Mouse (Mus musculus): ENCODE results near the gene Arvcf.

Arvcf gene

GRCm38 (mm10) chr16:18347931-18348600 is at the start of gene Arvcf, which contains the start of gene Tango2:
TSS of gene Arvcf (plus strand) at chr16:18348182.
TSS of gene Tango2 (minus strand) at chr16:18348103.
- in situ Hi-C loops (cut with MboI, MseI): loop anchor here (5.0 kb wide), 1 partner anchor 64 kb away; no protein-coding TSS in a partner anchor

- in situ Hi-C loops (cut with MboI, MseI): loop anchor here (5.0 kb wide), 1 partner anchor 79 kb away; no protein-coding TSS in a partner anchor
Measured at GRCm38 (mm10) chr16:18308159-18308558, 39.8 kb upstream of the Arvcf start.

GRCm38 (mm10) chr16:18318992-18319391 is 29.0 kb upstream of the Arvcf start:
- in situ Hi-C loops (cut with MboI, MseI): loop anchor here (5.0 kb wide), 1 partner anchor 48 kb away; no protein-coding TSS in a partner anchor

- in situ Hi-C loops (cut with MboI, MseI): no loop called here
Measured at GRCm38 (mm10) chr16:18321443-18321842, 26.5 kb upstream of the Arvcf start.

GRCm38 (mm10) chr16:18323460-18323859 is 24.5 kb upstream of the Arvcf start:
- in situ Hi-C loops (cut with MboI, MseI): no loop called here

- in situ Hi-C loops (cut with MboI, MseI): no loop called here
Measured at GRCm38 (mm10) chr16:18324031-18324430, 24.0 kb upstream of the Arvcf start.

GRCm38 (mm10) chr16:18325741-18326140 is 22.2 kb upstream of the Arvcf start:
- in situ Hi-C loops (cut with MboI, MseI): no loop called here

GRCm38 (mm10) chr16:18327936-18328335 is 20.0 kb upstream of the Arvcf start:
- in situ Hi-C loops (cut with MboI, MseI): no loop called here

- in situ Hi-C loops (cut with MboI, MseI): no loop called here
Measured at GRCm38 (mm10) chr16:18328524-18328923, 19.5 kb upstream of the Arvcf start.

- in situ Hi-C loops (cut with MboI, MseI): no loop called here
Measured at GRCm38 (mm10) chr16:18333976-18334375, 14.0 kb upstream of the Arvcf start.

- in situ Hi-C loops (cut with MboI, MseI): no loop called here
Measured at GRCm38 (mm10) chr16:18335981-18336380, 12.0 kb upstream of the Arvcf start.

GRCm38 (mm10) chr16:18337261-18337660 is 10.7 kb upstream of the Arvcf start:
- in situ Hi-C loops (cut with MboI, MseI): no loop called here

GRCm38 (mm10) chr16:18339866-18340265 is 8.1 kb upstream of the Arvcf start:
- in situ Hi-C loops (cut with MboI, MseI): no loop called here

- in situ Hi-C loops (cut with MboI, MseI): no loop called here
Measured at GRCm38 (mm10) chr16:18341605-18342004, 6.4 kb upstream of the Arvcf start.

- in situ Hi-C loops (cut with MboI, MseI): no loop called here
Measured at GRCm38 (mm10) chr16:18342076-18342475, 5.9 kb upstream of the Arvcf start.

GRCm38 (mm10) chr16:18342650-18343570 is 5.1 kb upstream of the Arvcf start:
- in situ Hi-C loops (cut with MboI, MseI): no loop called here

GRCm38 (mm10) chr16:18343778-18344177 is 4.2 kb upstream of the Arvcf start:
- in situ Hi-C loops (cut with MboI, MseI): no loop called here

- in situ Hi-C loops (cut with MboI, MseI): loop anchor here (5.0 kb wide), 1 partner anchor 67 kb away; no protein-coding TSS in a partner anchor
Measured at GRCm38 (mm10) chr16:18345243-18345642, 2.7 kb upstream of the Arvcf start.

- in situ Hi-C loops (cut with MboI, MseI): loop anchor here (5.0 kb wide), 1 partner anchor 64 kb away; no protein-coding TSS in a partner anchor
Measured at GRCm38 (mm10) chr16:18348601-18349175, 706 bp downstream of the Arvcf start.

GRCm38 (mm10) chr16:18349761-18350325 is 1.9 kb downstream of the Arvcf start:
- in situ Hi-C loops (cut with MboI, MseI): loop anchor here (5.0 kb wide), 1 partner anchor 62 kb away; no protein-coding TSS in a partner anchor

- in situ Hi-C loops (cut with MboI, MseI): no loop called here
Measured at GRCm38 (mm10) chr16:18351313-18352055, 3.5 kb downstream of the Arvcf start.
